Mouse (Mus musculus) cortical plate, adult 2 months (tissue): ENCODE measurements around the gene Nod1.

Source experiments
- CTCF ChIP-seq: fragments of 200-500 bp; IDR thresholded peaks from 2 replicates; pipeline ENCODE4 v1.5.1; 2011; ENCODE audit warnings: mild to moderate bottlenecking, control low read depth, low read length; ENCODE audit not compliant: insufficient read depth; ENCODE audit errors: extremely low read depth
- POLR2A ChIP-seq: fragments of 200-500 bp; IDR thresholded peaks from 2 replicates; pipeline ENCODE4 v1.6.1; 2011; ENCODE audit warnings: mild to moderate bottlenecking, low read length, control low read depth; ENCODE audit not compliant: insufficient read depth; ENCODE audit errors: extremely low read depth

- TF ChIP-seq CTCF (no peak), POLR2A (no peak)
These were observed 35.9 kb downstream of the Nod1 start for GRCm38 (mm10) chr6:54936496-54936895.
